Mouse (Mus musculus): ENCODE data around the gene Polr2f.

DNA sequence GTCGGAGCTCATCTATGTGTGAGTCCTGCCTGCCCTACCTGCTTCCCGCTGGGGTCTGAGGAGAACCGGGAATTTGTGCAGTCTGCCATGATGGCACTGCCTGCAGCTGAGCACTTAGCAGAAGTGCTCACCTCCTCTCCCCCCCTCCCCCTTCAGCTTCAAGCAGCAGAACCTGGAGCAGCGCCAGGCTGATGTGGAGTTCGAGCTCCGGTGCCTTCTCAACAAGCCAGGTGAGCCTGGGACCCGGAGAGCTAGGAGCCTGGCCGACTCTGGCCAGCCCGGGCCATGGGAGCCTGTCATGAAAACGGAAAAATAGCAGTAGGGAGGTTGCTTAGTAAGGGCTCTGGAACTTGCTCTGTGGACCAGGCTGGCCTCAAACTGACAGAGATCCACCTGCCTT is 10.0 kb upstream of the Polr2f start:
- TF ChIP-seq CTCF (IDR thresholded peaks at IDR 0.05), result no peak
- TF ChIP-seq EP300 (IDR thresholded peaks at IDR 0.05), result no peak

Measured in lung, postnatal 0 days (tissue).